Mouse (Mus musculus) retina, embryonic 14.5 days (tissue): ENCODE data around the gene Fam111a.
"Not testable (repeated sequence)": the region's sequence is repeated elsewhere in the genome, so short reads cannot be mapped to it uniquely, and the experiment has no call there.

Experiments used
- DNase-seq: peaks from one replicate; pipeline ENCODE4 v3.0.0-alpha.2; 2015; ENCODE audit warnings: low spot score

Gene Fam111a

GRCm38 (mm10) chr19:12545440-12545839 is at the start of gene Fam111a:
Fam111a (plus strand) TSS chr19:12545740.
- DNase-seq: not testable (repeated sequence)

GRCm38 (mm10) chr19:12496241-12496640 is 49.3 kb upstream of the Fam111a start:
- DNase-seq: no peak

GRCm38 (mm10) chr19:12497909-12498308 is 47.6 kb upstream of the Fam111a start:
- DNase-seq: no peak

DNA sequence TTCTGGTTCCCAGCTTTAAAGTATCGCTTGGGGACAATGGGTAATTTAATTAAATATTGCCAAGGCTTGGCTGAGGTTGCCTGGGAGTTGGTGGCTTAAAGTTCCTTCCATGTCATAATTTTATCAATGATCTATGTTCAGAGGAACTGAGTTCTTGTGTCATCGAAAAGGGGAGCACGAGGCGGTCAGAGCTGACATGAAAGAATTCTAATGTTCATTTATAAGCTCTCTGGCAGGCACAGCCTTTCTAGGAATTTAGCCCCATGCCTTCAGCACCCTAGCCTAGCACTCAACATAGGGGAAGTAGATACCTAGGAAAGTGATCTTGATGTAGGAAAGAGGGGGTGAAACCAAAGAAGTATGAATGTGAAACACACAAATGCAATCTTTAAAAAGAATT is 47.2 kb upstream of the Fam111a start:
- no peak for DNase-seq

GRCm38 (mm10) chr19:12498941-12499340 is 46.6 kb upstream of the Fam111a start:
- no peak for DNase-seq

GRCm38 (mm10) chr19:12499485-12499884 is 46.1 kb upstream of the Fam111a start:
- DNase-seq: peak; percentile 35

GRCm38 (mm10) chr19:12500124-12500523 is 45.4 kb upstream of the Fam111a start:
- DNase-seq: peak; percentile 67

DNA sequence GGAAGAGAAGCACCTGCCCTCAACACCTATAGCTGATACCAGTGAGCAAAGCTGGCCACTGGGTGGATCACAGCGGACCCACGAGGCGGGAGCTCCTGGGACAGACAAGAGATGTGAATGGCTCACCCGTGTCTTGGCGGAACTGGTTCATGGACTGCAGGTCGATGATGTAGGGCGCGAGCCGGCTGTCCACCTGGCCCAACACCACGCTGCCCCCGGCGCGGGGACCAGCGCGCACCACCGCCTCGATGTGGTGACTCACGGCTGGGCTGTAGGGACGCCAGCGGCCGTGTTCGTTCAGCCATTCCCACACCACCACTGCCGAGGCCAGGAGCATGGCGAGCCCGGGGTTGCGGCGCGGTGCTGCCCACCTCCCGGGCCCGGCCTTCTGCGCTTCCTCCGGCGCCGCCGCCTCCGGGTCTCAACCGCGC is 44.6 kb upstream of the Fam111a start:
- DNase-seq: peak; percentile 59

- peak; percentile 99 for DNase-seq
Observed at GRCm38 (mm10) chr19:12501370-12502347, 43.9 kb upstream of the Fam111a start, which contains the start of gene Dtx4. Dtx4 (minus strand) TSS chr19:12501454.

- no peak for DNase-seq
Observed at GRCm38 (mm10) chr19:12502756-12503155, 42.8 kb upstream of the Fam111a start.

DNA sequence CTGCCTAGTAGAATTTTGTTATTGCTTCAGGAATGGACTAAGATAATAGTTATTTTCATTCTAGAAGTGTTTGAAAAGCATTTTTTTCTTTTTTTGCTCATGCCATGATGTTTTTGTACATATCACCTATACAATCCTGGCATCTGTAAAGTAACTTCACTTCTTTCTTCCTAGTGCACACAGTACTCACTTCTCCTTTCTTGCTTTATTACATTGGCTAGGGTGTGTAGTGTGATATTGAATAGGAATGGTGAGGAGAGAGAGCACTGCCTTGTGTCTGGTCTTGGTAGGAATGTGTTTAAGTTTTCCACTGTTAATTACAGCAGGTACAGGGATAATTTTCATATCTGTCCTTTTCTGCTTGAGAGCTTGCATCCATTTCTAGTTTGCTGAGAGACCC is 30.9 kb upstream of the Fam111a start:
- no peak for DNase-seq

GRCm38 (mm10) chr19:12517671-12518540 is 27.6 kb upstream of the Fam111a start:
- DNase-seq: peak; percentile 83

- no peak for DNase-seq
Observed at GRCm38 (mm10) chr19:12518541-12518890, 27.0 kb upstream of the Fam111a start.

DNA sequence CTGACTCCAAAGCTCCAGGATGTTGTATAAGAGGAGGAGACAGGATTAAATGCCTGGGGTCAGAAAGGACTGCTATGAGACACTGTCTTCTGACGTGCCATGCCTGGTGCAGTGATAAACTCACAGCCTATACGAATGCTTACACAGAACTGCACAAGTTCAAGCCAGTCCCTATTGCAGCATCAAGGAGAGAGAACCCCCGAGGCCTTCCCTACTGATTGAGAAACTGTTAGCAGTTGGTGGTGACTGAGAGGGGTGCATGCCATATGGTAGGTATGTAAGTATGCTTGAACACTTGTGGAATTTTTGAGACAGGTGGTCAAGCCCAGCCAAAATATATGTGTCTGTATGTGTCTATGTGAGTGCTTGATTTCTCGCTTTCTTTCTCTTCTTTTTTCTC is 22.2 kb upstream of the Fam111a start:
- DNase-seq: no peak

DNA sequence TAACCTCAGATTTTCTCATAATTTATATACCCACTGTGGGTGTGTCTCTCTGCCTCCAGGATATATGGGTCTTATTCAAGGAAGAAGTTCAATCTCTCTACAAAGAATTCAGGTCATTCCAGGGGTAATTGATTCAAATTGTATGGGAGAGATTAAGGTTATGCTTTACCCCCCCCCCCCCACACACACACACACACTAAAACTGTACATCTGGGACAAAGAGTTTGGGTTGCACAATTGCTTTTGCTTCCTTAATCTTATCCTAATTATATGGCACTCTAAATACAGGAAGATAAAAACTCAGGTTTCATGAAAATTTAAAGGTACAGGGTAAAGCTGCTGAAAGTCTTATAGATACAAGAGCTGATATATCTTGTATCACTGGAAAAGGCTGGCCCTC is 8.4 kb upstream of the Fam111a start:
- DNase-seq: no peak

- no peak for DNase-seq
Observed at GRCm38 (mm10) chr19:12539975-12540374, 5.6 kb upstream of the Fam111a start.

DNA sequence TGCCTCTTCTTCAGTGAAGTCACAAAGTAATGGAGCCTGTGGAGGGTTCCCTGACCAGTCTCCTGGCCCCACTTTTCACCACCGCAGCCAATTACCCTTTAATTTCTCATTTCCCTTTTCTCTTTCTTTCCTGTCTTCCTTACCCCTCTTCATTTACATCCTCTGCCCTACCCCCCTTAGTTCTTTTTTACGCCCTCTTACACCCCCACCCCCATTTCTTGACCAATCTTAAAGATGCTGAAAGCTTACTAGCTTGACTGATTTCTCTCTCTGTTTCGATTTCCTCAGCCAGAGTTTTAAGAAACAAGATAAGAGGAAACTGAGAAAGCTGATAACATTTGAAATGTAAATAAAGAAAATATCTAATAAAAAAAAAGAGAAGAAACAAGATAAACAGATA is 4.8 kb upstream of the Fam111a start:
- no peak for DNase-seq

DNA sequence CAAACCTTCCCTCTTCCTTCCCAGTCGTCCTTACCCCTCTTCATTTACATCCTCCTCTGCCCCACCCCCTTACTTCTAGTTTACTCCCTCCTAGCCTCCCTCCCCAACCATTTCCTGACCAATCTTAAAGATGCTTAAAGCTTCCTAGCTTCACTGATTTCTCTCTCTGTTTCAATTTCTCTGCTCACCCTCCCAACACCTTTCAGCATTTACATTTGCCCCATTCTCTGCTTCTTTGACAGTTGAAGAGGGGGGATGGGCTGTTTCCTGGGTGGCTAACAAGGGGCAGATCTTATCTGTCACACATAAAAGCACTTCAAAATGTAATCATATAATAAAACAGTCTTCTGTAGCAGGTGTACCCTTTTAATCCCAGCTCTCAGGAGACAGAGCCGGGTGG is 3.9 kb upstream of the Fam111a start:
- DNase-seq: no peak

DNA sequence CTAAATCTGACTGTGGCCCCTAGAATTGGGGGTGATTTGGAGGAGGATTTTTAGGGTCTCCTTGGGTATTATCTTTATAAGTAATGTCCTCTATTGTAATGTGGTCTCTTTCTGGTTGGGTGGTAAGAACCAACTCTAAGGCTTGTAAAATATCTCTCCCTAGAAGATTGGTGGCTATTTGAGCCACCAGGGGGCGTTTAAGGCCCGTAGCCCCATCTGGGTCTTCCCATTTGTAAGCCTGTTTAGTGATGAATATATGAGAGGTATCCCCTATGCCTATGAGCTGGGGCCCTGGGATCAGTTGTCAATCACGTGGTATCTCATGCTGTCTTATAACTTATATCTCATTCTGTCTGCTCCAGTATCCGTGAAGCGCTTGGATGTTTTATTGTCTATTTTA is 3.6 kb downstream of the Fam111a start:
- DNase-seq: peak; percentile 10

DNA sequence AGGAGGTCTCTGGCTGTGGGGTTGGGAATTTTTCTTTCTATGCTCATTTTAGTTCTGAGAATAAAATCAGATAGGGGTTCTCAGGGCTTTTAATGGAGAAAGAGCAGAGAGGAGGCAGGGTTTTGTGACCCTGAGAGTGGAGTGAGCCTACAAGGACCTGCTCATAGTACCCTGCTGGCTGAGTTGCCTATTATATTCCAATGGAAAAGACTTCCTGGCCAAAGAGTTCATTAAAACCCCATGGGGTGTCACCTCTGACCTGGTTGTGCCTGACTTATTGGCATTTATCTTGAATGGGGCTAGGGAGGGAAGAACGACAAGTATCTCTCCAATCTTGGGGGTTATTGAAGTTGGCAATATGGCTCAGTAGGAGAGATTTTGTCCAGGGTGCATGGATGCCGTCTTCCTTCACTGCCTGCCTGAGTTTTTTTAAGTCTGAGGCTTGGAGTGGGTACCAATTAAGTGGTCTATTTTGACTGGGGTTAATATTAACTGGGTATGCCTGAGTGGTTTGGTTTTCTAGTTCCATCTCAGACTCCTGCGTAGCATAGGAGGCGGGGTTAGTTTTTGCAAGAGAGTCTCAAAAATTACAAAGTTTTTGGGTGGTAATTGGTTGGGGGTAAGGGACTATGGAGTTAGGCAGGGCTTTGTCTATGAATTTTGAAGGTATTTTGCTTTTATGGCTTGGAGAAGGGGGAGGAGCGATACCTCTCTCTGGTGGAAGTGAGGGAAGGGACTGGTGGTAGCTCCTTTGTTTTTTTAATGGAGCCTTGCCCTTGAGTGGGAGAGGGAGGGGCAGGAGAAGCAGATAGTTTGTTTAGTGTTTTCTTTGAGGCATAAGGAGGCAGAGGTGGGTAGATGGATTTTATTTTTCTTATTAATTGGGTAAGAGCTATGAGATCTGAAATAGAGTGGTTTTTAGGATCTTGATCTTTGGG is 4.7 kb downstream of the Fam111a start:
- no peak for DNase-seq

DNA sequence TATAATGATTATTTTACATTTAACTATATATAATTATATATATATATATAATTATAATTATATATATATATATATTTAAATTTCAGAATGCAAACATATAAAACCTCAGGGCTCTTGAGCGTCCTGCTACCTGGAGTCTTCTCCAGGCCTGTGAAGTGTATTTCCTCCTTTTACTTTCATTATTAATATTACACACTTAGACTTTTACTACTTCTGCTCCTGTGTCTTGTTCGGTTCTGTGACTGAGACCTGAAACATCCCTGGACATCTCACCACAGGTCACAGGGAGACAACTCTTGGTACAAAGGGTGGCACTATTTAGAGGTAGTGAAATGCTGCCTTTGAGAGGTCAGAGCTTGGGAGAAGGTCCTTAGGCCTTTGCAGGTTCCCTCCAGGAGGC is 10.8 kb downstream of the Fam111a start:
- no peak for DNase-seq

DNA sequence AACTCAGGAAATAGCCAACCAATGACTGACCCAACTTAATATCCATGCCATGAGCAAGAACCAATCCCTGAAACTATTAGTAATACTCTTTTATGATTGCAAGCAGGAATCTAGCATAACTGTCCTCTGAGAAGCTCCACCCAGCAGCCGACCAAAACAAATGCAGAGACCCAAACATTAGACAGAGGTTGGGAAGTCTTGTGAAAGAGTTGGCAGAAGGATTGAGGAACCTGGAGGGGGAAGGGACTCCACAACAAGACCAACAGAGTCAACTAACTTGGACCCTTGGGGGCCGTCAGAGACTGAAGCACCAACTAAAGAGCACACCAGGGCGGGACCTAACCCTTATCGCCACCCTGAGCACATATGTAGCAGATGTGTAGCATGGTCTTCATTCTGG is 12.7 kb downstream of the Fam111a start:
- DNase-seq: no peak
